Mouse (Mus musculus) kidney, adult 11 months (tissue): ENCODE data around the gene Invs.
A peak's percentile ranks its signal among the peaks of the same experiment; 100 is the strongest.

ENCODE experiments used
- DNase-seq: peaks from one replicate; pipeline ENCODE4 v3.0.0; 2022

Invs gene

GRCm38 (mm10) chr4:48279498-48280134, at the start of gene Invs, which contains the start of gene Erp44:
Invs (plus strand) TSS chr4:48279760.
Erp44 (minus strand) TSS chr4:48279558.
- peak; percentile 98 for DNase-seq

- no peak for DNase-seq
Measured at GRCm38 (mm10) chr4:48236721-48237120, 42.8 kb upstream of the Invs start.

- DNase-seq = no peak
Measured at GRCm38 (mm10) chr4:48239046-48239445, 40.5 kb upstream of the Invs start.

- DNase-seq = no peak
Measured at GRCm38 (mm10) chr4:48242482-48242881, 37.1 kb upstream of the Invs start.

GRCm38 (mm10) chr4:48243737-48244136, 35.8 kb upstream of the Invs start:
- no peak for DNase-seq

GRCm38 (mm10) chr4:48244280-48244679, 35.3 kb upstream of the Invs start:
- DNase-seq = no peak

GRCm38 (mm10) chr4:48253266-48253665, 26.3 kb upstream of the Invs start:
- DNase-seq = no peak

GRCm38 (mm10) chr4:48258045-48258444, 21.5 kb upstream of the Invs start:
- no peak for DNase-seq

GRCm38 (mm10) chr4:48267683-48268082, 11.9 kb upstream of the Invs start:
- DNase-seq = no peak

GRCm38 (mm10) chr4:48268127-48268526, 11.4 kb upstream of the Invs start:
- no peak for DNase-seq

GRCm38 (mm10) chr4:48270532-48270931, 9.0 kb upstream of the Invs start:
- DNase-seq = no peak

GRCm38 (mm10) chr4:48271838-48272237, 7.7 kb upstream of the Invs start:
- DNase-seq = no peak

- no peak for DNase-seq
Measured at GRCm38 (mm10) chr4:48273119-48273829, 6.3 kb upstream of the Invs start.

- no peak for DNase-seq
Measured at GRCm38 (mm10) chr4:48275736-48276135, 3.8 kb upstream of the Invs start.

- DNase-seq = peak; percentile 48
Measured at GRCm38 (mm10) chr4:48277011-48277410, 2.5 kb upstream of the Invs start.

GRCm38 (mm10) chr4:48278757-48279497, 633 bp upstream of the Invs start:
- DNase-seq = no peak

- DNase-seq = no peak
Measured at GRCm38 (mm10) chr4:48281121-48281520, 1.6 kb downstream of the Invs start.

- DNase-seq = no peak
Measured at GRCm38 (mm10) chr4:48287086-48287757, 7.7 kb downstream of the Invs start.

- no peak for DNase-seq
Measured at GRCm38 (mm10) chr4:48314814-48315213, 35.3 kb downstream of the Invs start.

- no peak for DNase-seq
Measured at GRCm38 (mm10) chr4:48316036-48316435, 36.5 kb downstream of the Invs start.

- no peak for DNase-seq
Measured at GRCm38 (mm10) chr4:48321276-48321675, 41.7 kb downstream of the Invs start.

- DNase-seq = no peak
Measured at GRCm38 (mm10) chr4:48322095-48322494, 42.5 kb downstream of the Invs start.

- DNase-seq = no peak
Measured at GRCm38 (mm10) chr4:48327192-48327591, 47.6 kb downstream of the Invs start.
